Mouse (Mus musculus) adrenal gland, adult 2 months (tissue): Measurements from ENCODE around the gene Vmn1r112. TPM values are rescaled to one million over a fixed set of nuclear protein-coding genes. Genes with fewer than 3 reads are reported as not detected.
"Not testable (repeated sequence)": the region's sequence is repeated elsewhere in the genome, so short reads cannot be mapped to it uniquely, and the experiment has no call there.

ENCODE experiments used
- DNase-seq: peaks from one replicate; pipeline ENCODE4 v3.0.0; 2021
- long read RNA-seq: library from polyadenylated mRNA; stranded (forward); transcript quantifications from one replicate; pipeline ENCODE4 v2.0.0, GENCODE M21; 2021
- polyA plus RNA-seq: library from polyadenylated mRNA; depleted of rRNA; stranded (reverse); fragments of >200 nt; gene quantifications from 2 replicates; pipeline ENCODE4 v1.2.3, GENCODE M21; 2012; rRNA removed
- total RNA-seq, 2 experiments: library from RNA; stranded (reverse); gene quantifications; 2 replicates each; pipeline ENCODE4 v1.2.3; 2021

The Vmn1r112 gene
- total RNA-seq (not detected), polyA plus RNA-seq (not detected in 2 replicates)
- long read RNA-seq, result 0 reads

DNA sequence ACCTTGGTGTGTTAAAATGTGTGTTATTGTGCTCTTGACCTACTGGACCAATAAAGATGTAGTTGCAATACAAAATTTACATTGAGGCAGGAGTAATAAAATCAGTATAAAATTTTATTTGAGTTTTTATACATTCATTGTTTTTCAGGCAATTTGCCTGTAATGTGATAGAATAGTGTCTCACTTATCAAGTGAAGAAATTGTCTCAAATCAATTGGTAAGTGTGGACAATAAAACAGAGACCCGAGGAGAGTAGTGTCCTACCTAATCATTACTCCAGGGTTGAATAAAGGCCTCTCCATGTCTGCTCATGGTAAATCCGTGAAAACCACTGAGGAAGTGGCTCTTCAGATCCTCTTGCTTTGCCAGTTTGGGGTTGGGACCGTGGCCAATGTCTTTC lies at the start of gene Vmn1r112:
Gene Vmn1r112 (plus strand): TSS at position 301 of the 400 bp plus-strand sequence.
- not testable (repeated sequence) for DNase-seq

DNA sequence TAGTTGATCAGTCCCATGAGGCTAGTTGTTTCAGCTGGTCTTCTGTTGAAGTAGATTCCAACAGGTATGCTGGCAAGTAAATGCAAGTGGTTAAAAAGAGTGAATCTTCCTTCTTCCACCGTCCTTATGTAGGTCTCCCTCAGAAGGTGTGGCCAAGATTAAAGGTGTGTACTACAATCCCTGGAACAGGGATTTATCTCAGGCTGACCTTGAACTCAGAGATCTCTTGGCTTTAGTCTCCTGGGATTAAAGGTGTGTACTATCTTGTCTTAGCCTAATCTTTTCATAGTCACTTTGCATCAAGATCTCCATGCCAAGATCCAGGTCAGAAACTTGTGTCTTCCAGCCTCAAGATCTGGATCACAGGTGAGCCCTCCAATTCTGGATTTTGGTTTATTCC lies 40.5 kb upstream of the Vmn1r112 start, which contains the start of gene Gm10668:
Gene Gm10668 (minus strand): TSS at position 101 of the 400 bp plus-strand sequence.
- DNase-seq, result not testable (repeated sequence)

DNA sequence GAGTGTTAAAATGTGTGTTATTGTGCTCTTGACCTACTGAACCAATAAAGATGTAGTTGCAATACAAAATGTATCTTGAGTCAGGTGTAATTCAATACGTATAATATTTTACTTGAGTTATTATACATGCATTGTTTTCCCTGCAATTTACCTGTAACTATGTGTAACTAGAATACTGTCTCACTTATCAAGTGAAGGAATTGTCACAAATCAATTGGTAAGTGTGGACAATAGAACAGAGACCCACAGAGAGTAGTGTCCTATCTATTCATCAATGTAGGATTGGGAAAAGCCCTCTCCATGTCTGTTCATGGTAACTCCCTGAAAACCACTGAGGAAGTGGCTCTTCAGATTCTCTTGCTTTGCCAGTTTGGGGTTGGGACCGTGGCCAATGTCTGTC lies 16.0 kb downstream of the Vmn1r112 start, which contains the start of gene Vmn1r113:
Gene Vmn1r113 (plus strand): TSS at position 301 of the 400 bp plus-strand sequence.
- DNase-seq, result not testable (repeated sequence)

DNA sequence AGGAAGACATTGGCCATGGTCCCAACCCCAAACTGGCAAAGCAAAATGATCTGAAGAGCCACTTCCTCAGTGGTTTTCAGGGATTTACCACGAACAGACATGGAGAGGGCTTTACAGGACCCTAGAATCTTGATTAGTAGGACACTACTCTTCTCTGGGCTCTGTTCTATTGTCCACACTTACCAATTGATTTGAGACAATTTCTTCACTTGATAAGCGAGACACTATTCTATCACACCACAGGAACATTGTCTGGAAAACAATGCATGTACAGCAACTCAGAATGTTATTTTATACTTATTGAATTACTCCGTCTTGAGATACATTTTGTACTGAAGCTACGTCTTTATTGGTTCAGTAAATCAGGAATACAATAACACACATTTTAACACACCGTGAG lies 41.1 kb downstream of the Vmn1r112 start, which contains the start of gene Vmn1r114:
Gene Vmn1r114 (minus strand): TSS at position 101 of the 400 bp plus-strand sequence.
- DNase-seq, result not testable (repeated sequence)

Other genes starting within 250 kb of the Vmn1r112 start
- not detected for gene Vmn1r104, start 237.3 kb upstream of the Vmn1r112 start, total RNA-seq
- gene Vmn1r104, start 237.3 kb upstream of the Vmn1r112 start, polyA plus RNA-seq, result not detected in 2 replicates
- gene Gm5726, start 225.4 kb upstream of the Vmn1r112 start, total RNA-seq, result not detected
- gene Gm5726, start 225.4 kb upstream of the Vmn1r112 start, polyA plus RNA-seq, result not detected in 2 replicates
- gene Gm4141, start 194.9 kb upstream of the Vmn1r112 start, total RNA-seq, result not detected
- not detected in 2 replicates for gene Gm4141, start 194.9 kb upstream of the Vmn1r112 start, polyA plus RNA-seq
- not detected for gene Gm4513, start 172.2 kb upstream of the Vmn1r112 start, total RNA-seq
- gene Gm4513, start 172.2 kb upstream of the Vmn1r112 start, polyA plus RNA-seq, result not detected in 2 replicates
- gene Vmn1r107, start 102.3 kb upstream of the Vmn1r112 start, total RNA-seq, result not detected
- gene Vmn1r107, start 102.3 kb upstream of the Vmn1r112 start, polyA plus RNA-seq, result not detected in 2 replicates
- gene Vmn1r111, start 68.0 kb upstream of the Vmn1r112 start, total RNA-seq, result not detected
- not detected in 2 replicates for gene Vmn1r111, start 68.0 kb upstream of the Vmn1r112 start, polyA plus RNA-seq
- not detected for gene Gm10668, start 40.6 kb upstream of the Vmn1r112 start, total RNA-seq
- gene Gm10668, start 40.6 kb upstream of the Vmn1r112 start, polyA plus RNA-seq, result not detected in 2 replicates
- not detected for gene Vmn1r113, start 16.1 kb downstream of the Vmn1r112 start, total RNA-seq
- gene Vmn1r113, start 16.1 kb downstream of the Vmn1r112 start, polyA plus RNA-seq, result not detected in 2 replicates
- gene Vmn1r114, start 41.0 kb downstream of the Vmn1r112 start, total RNA-seq, result not detected
- gene Vmn1r114, start 41.0 kb downstream of the Vmn1r112 start, polyA plus RNA-seq, result not detected in 2 replicates
- gene Vmn1r115, start 73.8 kb downstream of the Vmn1r112 start, total RNA-seq, result not detected
- not detected in 2 replicates for gene Vmn1r115, start 73.8 kb downstream of the Vmn1r112 start, polyA plus RNA-seq
- gene Vmn1r116, start 101.1 kb downstream of the Vmn1r112 start, total RNA-seq, result not detected
- gene Vmn1r116, start 101.1 kb downstream of the Vmn1r112 start, polyA plus RNA-seq, result not detected in 2 replicates
- not detected for gene Vmn1r117, start 112.9 kb downstream of the Vmn1r112 start, total RNA-seq
- gene Vmn1r117, start 112.9 kb downstream of the Vmn1r112 start, polyA plus RNA-seq, result not detected in 2 replicates
- not detected for gene Vmn1r118, start 141.2 kb downstream of the Vmn1r112 start, total RNA-seq
- not detected in 2 replicates for gene Vmn1r118, start 141.2 kb downstream of the Vmn1r112 start, polyA plus RNA-seq
- gene Vmn1r119, start 241.3 kb downstream of the Vmn1r112 start, total RNA-seq, result not detected
- not detected in 2 replicates for gene Vmn1r119, start 241.3 kb downstream of the Vmn1r112 start, polyA plus RNA-seq